Mouse (Mus musculus): Measurements from ENCODE around the gene Fdx1l.

Fdx1l gene

DNA sequence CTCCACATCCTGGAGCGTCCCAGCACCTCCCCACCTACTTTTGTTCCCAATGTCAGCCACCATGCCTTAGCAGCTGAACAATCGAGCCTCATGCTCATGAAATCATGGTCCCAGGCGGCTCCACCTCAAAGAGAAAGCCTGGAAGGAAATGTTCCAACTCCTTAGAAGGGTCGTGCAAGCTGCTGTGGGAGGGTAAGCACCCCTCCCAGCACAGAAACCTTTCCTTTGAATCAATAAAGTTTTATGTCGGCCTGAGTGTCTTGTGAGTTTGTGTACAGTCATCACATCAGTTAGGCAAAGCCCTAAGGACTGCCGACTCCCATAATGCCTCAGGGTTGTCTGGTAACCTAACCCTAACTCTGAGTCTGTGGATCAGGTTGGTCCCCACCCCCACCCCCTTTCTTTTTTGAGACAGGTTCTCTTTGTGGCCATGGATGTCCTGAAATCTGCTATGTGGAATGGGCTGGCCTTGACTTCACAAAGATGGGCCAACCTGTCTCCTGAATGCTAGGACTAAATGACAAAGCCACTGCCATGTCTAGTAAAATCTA, 44.8 kb downstream of the Fdx1l start:
- DNase-seq (ENCODE audit: low spot score in 2 of 2): no peak

DNA sequence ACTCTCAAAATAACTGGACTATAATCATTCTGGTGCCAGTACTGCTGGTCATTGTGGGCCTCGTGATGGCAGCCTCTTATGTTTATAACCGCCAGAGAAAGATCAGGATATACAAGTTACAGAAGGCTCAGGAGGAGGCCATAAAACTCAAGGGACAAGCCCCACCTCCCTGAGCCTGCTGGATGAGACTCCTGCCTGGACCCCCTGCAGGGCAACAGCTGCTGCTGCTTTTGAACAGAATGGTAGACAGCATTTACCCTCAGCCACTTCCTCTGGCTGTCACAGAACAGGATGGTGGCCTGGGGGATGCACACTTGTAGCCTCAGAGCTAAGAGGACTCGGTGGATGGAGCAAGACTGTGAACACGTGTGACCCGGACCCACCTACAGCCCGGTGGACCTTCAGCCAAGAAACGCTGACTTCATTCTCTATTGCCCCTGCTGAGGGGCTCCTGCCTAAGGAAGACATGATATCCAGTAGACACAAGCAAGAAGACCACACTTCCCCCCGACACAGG, 45.6 kb downstream of the Fdx1l start:
- no peak for DNase-seq (ENCODE audit: low spot score in 2 of 2)

DNA sequence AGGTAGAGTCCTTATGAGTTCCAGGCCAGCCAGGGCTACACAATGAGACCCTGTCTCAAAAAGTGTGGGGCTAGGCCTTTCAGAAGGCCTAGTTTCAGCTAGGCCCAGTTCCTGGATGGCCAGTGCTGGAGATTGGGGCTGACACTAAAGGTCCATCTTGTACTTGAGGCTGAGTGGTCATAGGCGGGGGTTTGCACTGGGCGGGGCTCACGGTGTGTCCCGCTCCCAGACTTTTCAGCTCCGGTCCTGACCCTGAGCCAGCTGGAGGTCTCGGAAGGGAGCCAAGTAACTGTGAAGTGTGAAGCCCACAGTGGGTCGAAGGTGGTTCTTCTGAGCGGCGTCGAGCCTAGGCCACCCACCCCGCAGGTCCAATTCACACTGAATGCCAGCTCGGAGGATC, 46.6 kb downstream of the Fdx1l start:
- no peak for DNase-seq (ENCODE audit: low spot score in 2 of 2)

DNA sequence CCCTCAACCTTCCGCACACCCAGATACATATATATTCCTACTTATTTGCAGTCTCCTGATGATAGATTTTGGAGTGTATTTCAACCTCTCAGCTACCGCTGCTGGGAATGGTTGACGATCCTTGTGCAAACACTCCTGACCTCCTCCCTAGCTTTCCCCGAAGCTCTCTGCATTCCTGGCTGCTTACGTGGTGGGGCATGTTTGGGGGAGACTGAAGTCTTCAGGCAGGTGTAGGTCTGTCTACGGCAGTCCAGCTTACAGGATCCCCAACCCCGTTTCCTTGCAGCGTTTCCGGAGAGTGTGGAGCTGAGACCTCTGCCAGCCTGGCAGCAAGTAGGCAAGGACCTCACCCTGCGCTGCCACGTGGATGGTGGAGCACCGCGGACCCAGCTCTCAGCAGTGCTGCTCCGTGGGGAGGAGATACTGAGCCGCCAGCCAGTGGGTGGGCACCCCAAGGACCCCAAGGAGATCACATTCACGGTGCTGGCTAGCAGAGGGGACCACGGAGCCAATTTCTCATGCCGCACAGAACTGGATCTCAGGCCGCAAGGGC, 48.1 kb downstream of the Fdx1l start:
- no peak for DNase-seq (ENCODE audit: low spot score in 2 of 2)

DNA sequence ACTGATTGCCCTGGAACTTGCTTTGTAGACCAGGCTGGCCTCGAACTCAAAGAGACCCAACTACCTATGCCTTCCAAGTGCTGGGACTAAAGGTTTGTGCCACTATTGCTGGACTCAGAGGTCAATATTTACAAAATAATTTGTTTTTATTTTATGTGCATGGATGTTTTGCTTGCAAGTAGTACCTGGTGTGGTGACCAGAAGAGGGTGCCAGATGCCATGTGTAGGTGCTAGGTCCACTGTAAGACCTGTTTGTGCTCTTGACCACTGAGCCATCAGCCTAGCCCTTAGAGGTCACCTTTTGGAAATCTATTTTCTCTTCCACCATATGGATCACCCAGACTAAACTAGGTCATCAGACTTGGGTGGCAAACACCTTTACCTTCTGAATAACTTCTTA, 50.7 kb downstream of the Fdx1l start:
- DNase-seq (ENCODE audit: low spot score in 2 of 2): no peak

DNA sequence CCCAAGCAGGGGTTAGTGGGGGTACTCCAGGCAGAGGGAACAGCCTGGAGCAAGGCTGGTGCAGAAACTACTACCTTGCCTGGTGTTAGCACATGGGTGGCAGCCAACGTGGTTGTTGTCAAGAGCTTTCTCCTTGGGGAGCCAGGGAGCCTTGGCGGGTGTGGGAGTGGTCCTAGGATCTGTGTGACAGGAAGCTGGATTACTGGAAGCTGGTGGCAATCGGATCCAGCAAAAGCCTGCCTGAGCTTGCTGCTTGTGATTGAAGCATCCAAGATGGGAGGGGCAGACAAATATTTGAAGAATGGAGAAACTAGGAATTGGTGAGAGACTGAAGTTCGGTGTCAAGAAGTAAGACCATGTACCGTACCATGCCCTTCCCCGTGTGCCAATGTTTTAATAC, 51.1 kb downstream of the Fdx1l start:
- DNase-seq (ENCODE audit: low spot score in 2 of 2): no peak

DNA sequence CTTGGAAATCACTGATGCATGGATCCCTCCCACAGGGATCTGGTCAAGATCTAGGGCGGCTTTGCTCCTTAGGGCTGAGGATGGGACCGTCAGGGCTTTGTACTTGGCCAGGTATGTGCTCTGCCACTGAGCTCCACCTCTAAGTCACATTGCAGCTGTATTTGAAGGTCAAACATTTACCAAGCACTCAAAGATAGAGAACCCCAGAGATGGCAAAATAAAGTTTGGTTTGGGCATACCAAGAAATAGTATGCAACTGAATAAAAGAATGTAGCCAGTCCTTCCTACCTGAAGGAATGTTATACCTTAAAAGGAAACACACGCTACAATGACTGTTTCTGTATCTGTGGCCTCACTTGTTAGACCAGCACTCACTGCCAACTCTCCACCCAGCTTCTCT, 52.1 kb downstream of the Fdx1l start:
- no peak for DNase-seq (ENCODE audit: low spot score in 2 of 2)

DNA sequence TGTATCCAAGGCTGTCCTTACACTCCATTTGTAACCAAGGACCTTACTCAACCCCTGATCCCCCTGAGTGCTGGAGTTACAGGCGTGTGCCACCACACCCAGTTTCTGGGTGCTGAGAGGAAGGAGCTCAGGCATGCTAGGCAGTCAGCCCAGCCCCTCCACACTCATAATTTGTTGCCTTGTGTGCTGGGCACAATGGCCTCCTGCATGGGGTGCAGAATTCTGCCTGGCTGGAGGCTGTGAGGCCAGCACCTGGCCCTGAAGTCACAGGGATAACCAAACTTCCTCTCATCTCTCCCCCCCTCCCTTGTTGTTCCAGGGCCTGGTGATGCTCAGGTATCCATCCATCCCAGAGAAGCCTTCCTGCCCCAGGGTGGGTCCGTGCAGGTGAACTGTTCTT, 54.8 kb downstream of the Fdx1l start:
- DNase-seq (ENCODE audit: low spot score in 2 of 2): no peak

Data from frontal cortex, postnatal 25 days (tissue).